Mouse (Mus musculus) lung, adult 2 months (tissue): ENCODE results near the gene Nt5c1b. TPM values are rescaled to one million over a fixed set of nuclear protein-coding genes. Genes with fewer than 3 reads are reported as not detected.

Experiments used
- DNase-seq: peaks from one replicate; pipeline ENCODE4 v3.0.0; 2022
- H3K4me1 ChIP-seq: fragments of 200-500 bp; 2 replicates; pipeline ENCODE4 v1.6.1; 2011; ENCODE audit warnings: low read length; ENCODE audit not compliant: control insufficient read depth, insufficient read depth
- H3K4me3 ChIP-seq: fragments of 200-500 bp; replicated peaks from 2 replicates; pipeline ENCODE3; 2011; ENCODE audit warnings: low read depth, mild to moderate bottlenecking, control low read depth, low read length; ENCODE audit errors: extremely low read depth
- CTCF ChIP-seq: fragments of 200-500 bp; IDR thresholded peaks from 2 replicates; pipeline ENCODE4 v1.5.1; 2011; ENCODE audit warnings: mild to moderate bottlenecking, low read length, control low read depth; ENCODE audit not compliant: insufficient read depth
- POLR2A ChIP-seq: fragments of 200-500 bp; IDR thresholded peaks from 2 replicates; pipeline ENCODE4 v1.6.1; 2011; ENCODE audit warnings: low read depth, mild to moderate bottlenecking, control low read depth, low read length, borderline replicate concordance; ENCODE audit errors: extremely low read depth
- WGBS: fragments of 180-500 bp; shearing (Covaris S2); methylation state at CpG from one replicate; pipeline ENCODE4 v1.1.7; 2018; 5-methylcytosine and 5-hydroxymethylcytosine counted together
- polyA plus RNA-seq: library from polyadenylated mRNA; depleted of rRNA; stranded (reverse); fragments of >200 nt; gene quantifications from 2 replicates; pipeline ENCODE4 v1.2.3, GENCODE M21; 2012; rRNA removed

Gene Nt5c1b
- polyA plus RNA-seq, 1 experiment, result not detected

DNA sequence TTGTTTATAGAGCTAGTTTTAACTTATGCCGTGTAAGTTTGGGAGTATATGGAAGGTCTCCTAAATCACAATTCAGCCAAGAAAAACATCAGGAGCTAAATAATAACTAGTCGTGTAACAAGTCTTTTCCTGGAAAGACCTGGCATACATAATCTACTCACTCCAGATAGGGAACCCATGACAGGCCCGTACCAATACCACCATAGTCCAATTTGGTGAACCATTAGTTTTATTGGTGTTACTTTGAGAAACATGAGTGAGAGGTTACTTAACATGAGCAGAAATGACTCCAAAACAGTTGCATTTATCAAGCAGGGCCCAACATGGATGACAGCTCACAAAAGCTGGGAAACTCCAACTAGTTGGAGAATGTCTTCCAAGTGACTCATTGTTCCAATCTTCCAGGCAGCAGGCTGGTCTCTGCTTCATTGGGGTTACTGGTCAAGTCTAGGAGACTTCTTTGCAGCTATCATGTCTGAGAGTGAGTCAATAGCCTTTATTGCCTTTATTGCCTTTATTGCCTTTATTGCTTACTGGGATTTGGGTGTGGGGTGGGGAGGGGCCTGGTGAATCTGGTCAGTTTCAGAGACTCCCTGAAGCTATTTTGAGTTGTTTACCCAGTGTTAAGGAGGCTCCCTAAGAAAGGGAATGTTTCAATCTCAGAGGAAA, 40.9 kb downstream of the Nt5c1b start:
- TF ChIP-seq CTCF (no peak), POLR2A (no peak)
- Histone ChIP-seq H3K4me1 (no peaks in the 10 kb centered on the region), H3K4me3 (no peak overlapping the region)
- 84% methylated on average over 3 of the region's 3 CpGs for WGBS
- no peak for DNase-seq

- no peak for DNase-seq
- TF ChIP-seq POLR2A, result no peak
- TF ChIP-seq CTCF, result no peak
- 79% methylated on average over 1 of the region's 1 CpGs for WGBS
- no peaks in the 10 kb centered on the region for H3K4me1 ChIP-seq
- no peak overlapping the region for H3K4me3 ChIP-seq
Observed at GRCm38 (mm10) chr12:10411453-10411852, 41.7 kb downstream of the Nt5c1b start.

- H3K4me1 ChIP-seq, result no peaks in the 10 kb centered on the region
- TF ChIP-seq POLR2A (no peak), CTCF (no peak)
- 55% methylated on average over 3 of the region's 3 CpGs for WGBS
Observed at GRCm38 (mm10) chr12:10422347-10422746, 52.6 kb downstream of the Nt5c1b start.

DNA sequence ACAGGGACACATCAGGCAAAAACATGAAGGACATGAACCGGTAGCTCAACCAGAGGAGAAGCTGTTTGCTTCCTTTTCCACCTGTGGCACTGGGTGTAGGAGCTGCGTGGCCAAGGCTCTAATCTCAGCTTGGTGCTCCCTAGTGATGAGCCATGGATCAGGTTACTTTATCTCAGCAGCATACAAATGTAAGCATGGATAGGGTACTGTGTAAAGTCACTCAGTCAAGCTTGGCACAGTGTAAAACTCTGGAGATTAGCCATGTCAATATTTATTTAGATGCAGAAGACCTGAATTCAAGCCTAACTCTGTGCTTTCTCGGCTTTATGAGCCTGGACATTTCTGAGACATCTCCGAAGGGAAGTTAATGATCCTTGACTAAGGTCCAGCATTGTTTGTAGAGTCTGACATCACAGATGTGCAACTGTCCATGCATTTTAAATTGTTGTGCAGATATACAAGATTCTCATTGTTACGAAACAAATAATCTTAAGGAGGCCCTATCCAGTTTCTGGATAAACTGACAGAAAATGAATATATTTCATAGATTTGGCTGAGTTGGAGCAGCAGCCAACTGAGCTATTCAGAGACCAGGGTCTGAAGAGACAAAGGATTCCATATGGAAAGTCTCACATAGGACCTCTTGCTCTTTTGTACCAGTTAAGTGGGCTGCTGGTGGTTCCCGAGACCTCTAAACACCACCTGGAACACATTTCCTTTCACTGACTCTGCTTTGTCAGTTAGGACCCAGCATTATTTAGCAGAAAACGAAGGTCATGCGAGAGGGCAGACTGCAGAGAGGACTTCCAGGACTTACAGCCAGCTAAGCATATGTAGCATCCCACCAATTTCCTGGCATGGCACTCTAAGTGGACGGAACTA, 56.5 kb downstream of the Nt5c1b start:
- no peak for TF ChIP-seq CTCF
- no peak for TF ChIP-seq POLR2A
- no peak overlapping the region for H3K4me3 ChIP-seq
- H3K4me1 ChIP-seq, result no peaks in the 10 kb centered on the region
- no peak for DNase-seq
- WGBS, result 66% methylated on average over 9 of the region's 9 CpGs

More at GRCm38 (mm10) chr12:10422347-10422746, 52.6 kb downstream of the Nt5c1b start:
- DNase-seq, result no peak
- no peak overlapping the region for H3K4me3 ChIP-seq

- Histone ChIP-seq H3K4me3 (no peak overlapping the region), H3K4me1 (no peaks in the 10 kb centered on the region)
- DNase-seq, result no peak
- no peak for TF ChIP-seq POLR2A
- no peak for TF ChIP-seq CTCF
- 78% methylated on average over 1 of the region's 1 CpGs for WGBS
Observed at GRCm38 (mm10) chr12:10430999-10431398, 61.2 kb downstream of the Nt5c1b start.

- no peak for TF ChIP-seq POLR2A
- TF ChIP-seq CTCF, result peak; percentile 86
- Histone ChIP-seq H3K4me3 (no peak overlapping the region), H3K4me1 (no peaks in the 10 kb centered on the region)
- WGBS, result 30% methylated on average over 15 of the region's 15 CpGs
- peak; percentile 79 for DNase-seq
Observed at GRCm38 (mm10) chr12:10438054-10439001, 68.6 kb downstream of the Nt5c1b start.

Other genes starting within 250 kb of the Nt5c1b start
- gene Rdh14, start 20.8 kb downstream of the Nt5c1b start, polyA plus RNA-seq, result 10.8 and 12.6 TPM in 2 replicates